Mouse (Mus musculus): ENCODE data around the gene Cenpf. TPM values are rescaled to one million over a fixed set of nuclear protein-coding genes. Genes with fewer than 3 reads are reported as not detected.
A peak's percentile ranks its signal among the peaks of the same experiment; 100 is the strongest.
"Not testable (repeated sequence)": the region's sequence is repeated elsewhere in the genome, so short reads cannot be mapped to it uniquely, and the experiment has no call there.

The Cenpf gene
- polyA plus RNA-seq, 1 experiment: 12.6 TPM

DNA sequence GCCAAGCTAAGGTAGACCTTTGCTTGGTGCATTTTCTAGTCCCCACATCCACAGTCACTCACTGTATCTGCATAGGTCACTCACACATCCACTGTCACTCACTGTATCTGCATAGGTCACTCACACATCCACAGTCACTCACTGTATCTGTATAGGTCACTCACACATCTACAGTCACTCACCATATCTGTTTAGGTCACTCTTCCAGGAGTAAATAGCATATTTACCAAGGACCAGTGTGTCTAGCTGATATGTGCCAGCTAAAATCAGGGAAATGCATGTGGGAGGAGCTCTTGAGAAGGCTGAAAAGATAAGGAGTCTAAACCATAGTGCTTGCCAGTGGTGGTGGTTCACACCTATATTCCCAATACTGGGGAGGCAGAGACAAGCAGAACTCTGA is 7.4 kb upstream of the Cenpf start:
- Histone ChIP-seq H3K27ac (ENCODE audit: control insufficient read depth, insufficient read depth, low read depth, low read length) (peak overlapping the region; percentile 37; the same call in 1 of the 2 replicates), H3K27me3 (ENCODE audit: control insufficient read depth, insufficient read depth, low read length) (no peaks in the 10 kb centered on the region), H3K4me3 (ENCODE audit: control insufficient read depth, low read depth, low read length) (no peak overlapping the region), H3K36me3 (ENCODE audit: control insufficient read depth, insufficient read depth, low read length) (no peaks in the 10 kb centered on the region), H3K4me1 (ENCODE audit: control insufficient read depth, insufficient read depth, low read length) (peaks cover 3% of the 10 kb centered on the region)
- TF ChIP-seq CTCF (IDR thresholded peaks at IDR 0.05; ENCODE audit: control insufficient read depth, insufficient read depth, insufficient replicate concordance, low read depth, low read length) (no peak), POLR2A (IDR thresholded peaks at IDR 0.05; ENCODE audit: control insufficient read depth, low read depth, low read length) (no peak)

DNA sequence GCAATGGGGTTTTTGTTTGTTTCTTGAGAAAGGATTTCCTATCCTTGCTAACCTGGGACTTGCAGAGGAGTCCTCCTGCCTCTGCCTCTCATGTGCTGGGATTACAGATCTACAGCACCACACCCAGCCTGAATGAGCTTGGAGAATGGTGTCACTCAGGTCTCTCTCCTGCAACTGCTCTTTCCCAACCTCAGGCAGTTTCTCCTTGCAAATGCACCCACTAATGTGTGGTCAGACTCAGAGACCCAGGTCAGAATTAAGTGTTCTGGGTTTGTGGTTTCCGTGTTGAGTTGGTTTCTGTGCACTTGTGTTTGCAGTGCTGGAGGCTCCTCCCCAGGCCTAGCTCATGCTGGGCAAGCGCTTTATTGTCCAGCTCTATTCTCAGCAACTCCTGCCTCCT is 6.5 kb upstream of the Cenpf start:
- TF ChIP-seq CTCF (IDR thresholded peaks at IDR 0.05; ENCODE audit: control insufficient read depth, insufficient read depth, insufficient replicate concordance, low read depth, low read length) (no peak), POLR2A (IDR thresholded peaks at IDR 0.05; ENCODE audit: control insufficient read depth, low read depth, low read length) (no peak)
- Histone ChIP-seq H3K27ac (ENCODE audit: control insufficient read depth, insufficient read depth, low read depth, low read length) (no peak overlapping the region), H3K4me3 (ENCODE audit: control insufficient read depth, low read depth, low read length) (no peak overlapping the region), H3K27me3 (ENCODE audit: control insufficient read depth, insufficient read depth, low read length) (no peaks in the 10 kb centered on the region), H3K4me1 (ENCODE audit: control insufficient read depth, insufficient read depth, low read length) (peaks cover 3% of the 10 kb centered on the region), H3K36me3 (ENCODE audit: control insufficient read depth, insufficient read depth, low read length) (no peaks in the 10 kb centered on the region)

DNA sequence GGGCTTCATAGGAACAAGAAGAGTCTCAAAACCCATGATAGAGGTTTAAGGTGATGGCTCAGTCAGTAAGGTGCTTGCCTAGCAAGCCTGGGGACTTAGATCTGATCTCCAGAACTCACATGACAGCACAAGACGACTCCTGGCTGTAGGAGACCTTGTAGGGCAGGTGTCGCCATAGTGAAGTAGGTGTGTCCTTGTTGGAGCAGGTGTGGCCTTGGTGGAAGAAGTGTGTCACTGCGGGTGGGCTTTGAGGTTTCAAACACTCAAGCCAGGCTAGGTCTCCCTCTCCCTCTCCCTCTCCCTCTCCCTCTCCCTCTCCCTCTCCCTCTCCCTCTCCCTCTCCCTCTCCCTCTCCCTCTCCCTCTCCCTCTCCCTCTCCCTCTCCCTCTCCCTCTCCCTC is 4.6 kb upstream of the Cenpf start:
- H3K27me3 ChIP-seq (ENCODE audit: control insufficient read depth, insufficient read depth, low read length); H3K36me3 ChIP-seq (ENCODE audit: control insufficient read depth, insufficient read depth, low read length); H3K4me1 ChIP-seq (ENCODE audit: control insufficient read depth, insufficient read depth, low read length); H3K27ac ChIP-seq (ENCODE audit: control insufficient read depth, insufficient read depth, low read depth, low read length): not testable (repeated sequence)
- H3K4me3 ChIP-seq (ENCODE audit: control insufficient read depth, low read depth, low read length): peak overlapping the region; percentile 1; the same call in 1 of the 2 replicates

DNA sequence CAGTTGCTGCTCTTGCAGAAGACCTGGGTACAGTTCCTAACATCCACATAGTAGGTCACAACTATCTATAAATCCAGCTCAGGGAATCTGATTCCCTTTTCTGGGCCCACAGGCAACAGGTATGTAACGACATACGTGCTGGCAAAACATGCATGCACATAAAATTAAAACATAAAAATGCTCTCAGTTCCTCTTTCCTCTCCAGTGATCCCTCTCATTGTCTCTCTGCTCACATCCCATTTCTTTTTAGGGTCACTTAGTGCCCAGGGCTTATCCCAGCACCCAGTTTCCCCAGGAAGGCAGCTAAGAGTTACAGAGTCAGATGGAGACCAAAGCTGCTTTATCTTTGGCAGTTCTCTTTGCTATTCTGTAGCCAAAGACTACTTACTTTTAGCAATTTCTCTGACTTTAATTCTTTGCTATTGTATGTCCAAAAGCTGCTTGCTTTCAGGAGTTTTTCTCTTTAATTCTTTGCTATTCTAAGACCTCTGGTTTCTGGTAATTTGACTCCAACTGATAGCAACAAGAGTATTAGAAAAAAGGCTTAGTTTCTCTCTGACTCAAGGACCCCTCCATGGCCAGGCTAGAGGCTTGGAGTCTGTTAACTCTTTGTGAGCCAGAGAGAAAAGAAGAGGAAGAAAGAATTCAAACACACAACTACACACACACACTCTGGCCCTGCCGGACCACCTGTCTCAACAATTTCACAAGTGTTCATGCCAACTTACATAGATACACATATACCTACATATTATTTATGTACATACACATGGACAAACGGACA is 1.4 kb upstream of the Cenpf start:
- Histone ChIP-seq H3K4me3 (ENCODE audit: control insufficient read depth, low read depth, low read length) (peak overlapping the region; percentile 67; the same call in 1 of the 2 replicates), H3K27me3 (ENCODE audit: control insufficient read depth, insufficient read depth, low read length) (no peaks in the 10 kb centered on the region), H3K27ac (ENCODE audit: control insufficient read depth, insufficient read depth, low read depth, low read length) (no peak overlapping the region), H3K4me1 (ENCODE audit: control insufficient read depth, insufficient read depth, low read length) (peaks cover 3% of the 10 kb centered on the region), H3K36me3 (ENCODE audit: control insufficient read depth, insufficient read depth, low read length) (peaks cover 2% of the 10 kb centered on the region; the same call in 1 of the 2 replicates)
- no peak for TF ChIP-seq CTCF (IDR thresholded peaks at IDR 0.05; ENCODE audit: control insufficient read depth, insufficient read depth, insufficient replicate concordance, low read depth, low read length)
- TF ChIP-seq POLR2A (IDR thresholded peaks at IDR 0.05; ENCODE audit: control insufficient read depth, low read depth, low read length): no peak

DNA sequence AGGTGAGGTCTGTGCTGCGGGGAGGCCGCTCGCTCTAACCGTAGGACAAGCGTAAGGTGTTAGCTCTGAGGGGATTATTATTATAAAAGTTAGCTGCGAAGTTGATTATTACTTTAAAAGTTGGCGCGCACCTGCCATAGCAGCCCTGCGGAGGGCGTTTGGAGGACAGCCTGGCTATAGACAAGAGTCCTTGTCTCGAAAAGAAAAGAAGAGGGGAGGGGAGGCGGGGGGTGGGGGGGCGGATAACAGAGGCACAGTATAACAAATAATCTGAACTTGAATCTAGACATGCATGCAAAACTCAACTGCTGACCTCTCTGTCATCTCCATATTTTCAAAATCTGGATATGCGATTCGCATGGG is 483 bp upstream of the Cenpf start:
- no peak for TF ChIP-seq CTCF (IDR thresholded peaks at IDR 0.05; ENCODE audit: control insufficient read depth, insufficient read depth, insufficient replicate concordance, low read depth, low read length)
- no peak for TF ChIP-seq POLR2A (IDR thresholded peaks at IDR 0.05; ENCODE audit: control insufficient read depth, low read depth, low read length)
- Histone ChIP-seq H3K27ac (ENCODE audit: control insufficient read depth, insufficient read depth, low read depth, low read length) (peak overlapping the region; percentile 87), H3K36me3 (ENCODE audit: control insufficient read depth, insufficient read depth, low read length) (peaks cover 2% of the 10 kb centered on the region; the same call in 1 of the 2 replicates), H3K4me1 (ENCODE audit: control insufficient read depth, insufficient read depth, low read length) (peaks cover 3% of the 10 kb centered on the region), H3K4me3 (ENCODE audit: control insufficient read depth, low read depth, low read length) (peak overlapping the region; percentile 96), H3K27me3 (ENCODE audit: control insufficient read depth, insufficient read depth, low read length) (no peaks in the 10 kb centered on the region)

DNA sequence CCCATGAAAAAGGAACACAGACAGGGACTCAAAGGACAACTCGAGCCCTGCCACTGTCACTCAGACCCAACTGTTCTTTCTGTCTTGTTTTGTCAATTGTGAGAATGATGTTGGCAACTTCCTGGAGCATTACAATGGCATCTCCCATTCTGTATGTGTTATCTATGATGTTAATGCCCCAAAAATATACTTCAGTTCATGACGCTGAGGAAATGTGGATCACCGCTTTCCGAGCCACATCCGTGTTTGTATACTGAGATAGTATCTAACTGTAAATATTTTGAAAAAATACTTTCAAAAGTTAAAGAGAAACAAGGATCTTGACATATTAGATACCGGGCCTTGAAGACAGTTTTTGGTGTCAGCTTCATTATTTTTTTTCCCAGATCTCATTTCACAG is 1.9 kb downstream of the Cenpf start:
- TF ChIP-seq POLR2A (IDR thresholded peaks at IDR 0.05; ENCODE audit: control insufficient read depth, low read depth, low read length) (no peak), CTCF (IDR thresholded peaks at IDR 0.05; ENCODE audit: control insufficient read depth, insufficient read depth, insufficient replicate concordance, low read depth, low read length) (no peak)
- Histone ChIP-seq H3K36me3 (ENCODE audit: control insufficient read depth, insufficient read depth, low read length) (peaks cover 2% of the 10 kb centered on the region; the same call in 1 of the 2 replicates), H3K27ac (ENCODE audit: control insufficient read depth, insufficient read depth, low read depth, low read length) (no peak overlapping the region; the same call in 1 of the 2 replicates), H3K4me3 (ENCODE audit: control insufficient read depth, low read depth, low read length) (peak overlapping the region; percentile 50), H3K27me3 (ENCODE audit: control insufficient read depth, insufficient read depth, low read length) (no peaks in the 10 kb centered on the region), H3K4me1 (ENCODE audit: control insufficient read depth, insufficient read depth, low read length) (no peaks in the 10 kb centered on the region)

DNA sequence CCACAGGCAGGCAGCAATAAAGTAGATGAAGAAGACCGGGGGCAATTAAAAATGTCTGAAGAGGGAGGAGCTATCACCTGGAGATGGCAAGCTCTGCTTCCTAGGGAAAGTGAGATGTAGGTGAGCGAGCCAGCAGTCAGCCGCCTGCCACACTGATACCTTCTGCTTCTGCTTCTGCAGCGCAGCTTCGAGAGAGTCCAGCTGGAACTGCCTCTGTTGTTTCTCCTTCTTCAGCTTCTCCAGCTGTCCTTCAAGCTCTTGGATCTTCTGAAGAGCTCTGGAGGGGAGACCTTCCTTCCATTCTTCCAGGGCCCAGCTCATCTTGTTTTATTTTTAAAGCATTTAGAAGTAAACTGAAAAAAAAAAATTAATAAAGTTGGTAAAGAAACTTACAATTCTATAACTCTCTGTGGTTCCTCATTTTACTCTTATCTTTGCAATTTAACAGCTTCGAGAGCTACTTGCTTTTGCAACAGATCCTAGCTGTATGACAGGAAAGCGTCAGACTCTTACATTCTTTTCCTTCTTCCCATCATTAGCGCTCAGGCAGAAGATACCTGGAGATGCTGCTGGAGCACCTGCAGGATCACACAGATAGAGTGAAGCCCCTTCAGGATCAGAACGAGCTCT is 3.0 kb downstream of the Cenpf start:
- Histone ChIP-seq H3K27ac (ENCODE audit: control insufficient read depth, insufficient read depth, low read depth, low read length) (no peak overlapping the region), H3K27me3 (ENCODE audit: control insufficient read depth, insufficient read depth, low read length) (no peaks in the 10 kb centered on the region), H3K4me3 (ENCODE audit: control insufficient read depth, low read depth, low read length) (no peak overlapping the region), H3K36me3 (ENCODE audit: control insufficient read depth, insufficient read depth, low read length) (peaks cover 3% of the 10 kb centered on the region), H3K4me1 (ENCODE audit: control insufficient read depth, insufficient read depth, low read length) (no peaks in the 10 kb centered on the region)
- TF ChIP-seq POLR2A (IDR thresholded peaks at IDR 0.05; ENCODE audit: control insufficient read depth, low read depth, low read length): no peak
- TF ChIP-seq CTCF (IDR thresholded peaks at IDR 0.05; ENCODE audit: control insufficient read depth, insufficient read depth, insufficient replicate concordance, low read depth, low read length): no peak

Data from testis, adult 2 months (tissue).